Mouse (Mus musculus) liver, embryonic 14 days (tissue): ENCODE data around the gene Fermt2. TPM values are rescaled to one million over a fixed set of nuclear protein-coding genes. Genes with fewer than 3 reads are reported as not detected.

Source experiments
- polyA plus RNA-seq: library from polyadenylated mRNA; depleted of rRNA; stranded (reverse); fragments of >200 nt; gene quantifications from 2 replicates; pipeline ENCODE4 v1.2.3, GENCODE M21; 2012; rRNA removed

Gene Fermt2
- 13.8 and 14.1 TPM in 2 replicates for polyA plus RNA-seq

GRCm38 (mm10) chr14:45529411-45530363 is at the start of gene Fermt2:
Gene Fermt2 (minus strand): TSS chr14:45530118.

Other genes starting within 250 kb of the Fermt2 start
- gene Ero1l, start 211.3 kb downstream of the Fermt2 start, polyA plus RNA-seq = 12.3 and 15.5 TPM in 2 replicates
- gene Psmc6, start 200.3 kb downstream of the Fermt2 start, polyA plus RNA-seq = 62.4 and 74.2 TPM in 2 replicates
- 5.0 and 6.3 TPM in 2 replicates for gene Styx, start 179.0 kb downstream of the Fermt2 start, polyA plus RNA-seq
- 8.4 and 10.5 TPM in 2 replicates for gene Gnpnat1, start 125.2 kb downstream of the Fermt2 start, polyA plus RNA-seq
- 14.0 and 16.1 TPM in 2 replicates for gene Ddhd1, start 128.0 kb upstream of the Fermt2 start, polyA plus RNA-seq